Mouse (Mus musculus) brain, embryonic 14.5 days (tissue): ENCODE measurements around the gene Mrpl51.

Source experiments
- CTCF ChIP-seq: fragments of 200-500 bp; IDR thresholded peaks from 2 replicates; pipeline ENCODE4 v1.5.1; 2012; ENCODE audit warnings: inconsistent platforms, mild to moderate bottlenecking, moderate library complexity, borderline replicate concordance; ENCODE audit not compliant: insufficient read depth, insufficient read length; ENCODE audit errors: extremely low read depth
- POLR2A ChIP-seq: fragments of 200-500 bp; IDR thresholded peaks from 2 replicates; pipeline ENCODE4 v1.6.1; 2012; ENCODE audit warnings: mild to moderate bottlenecking, inconsistent platforms, borderline replicate concordance; ENCODE audit not compliant: poor library complexity, insufficient read depth, insufficient read length, severe bottlenecking; ENCODE audit errors: extremely low read depth

DNA sequence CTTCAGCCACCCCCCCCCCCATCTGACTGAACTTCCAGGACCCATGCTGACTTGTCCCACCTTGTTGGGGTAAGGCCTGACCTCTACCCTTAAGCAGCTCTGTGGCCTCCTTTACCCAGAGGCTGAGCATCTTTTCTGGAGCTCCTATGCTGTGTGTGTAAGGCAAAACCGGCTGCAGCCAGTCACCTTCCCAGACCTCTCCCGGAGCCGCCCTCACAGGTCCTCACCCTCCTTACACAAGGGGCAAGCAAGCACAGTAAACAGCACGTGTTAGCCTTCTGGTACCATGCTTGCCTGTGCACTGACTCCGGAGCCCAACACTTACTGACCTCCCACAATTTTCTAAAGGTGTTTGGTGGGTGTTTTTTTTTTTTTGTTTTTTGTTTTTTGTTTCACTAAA, 16.1 kb upstream of the Mrpl51 start:
- no peak for TF ChIP-seq POLR2A
- no peak for TF ChIP-seq CTCF
